Mouse (Mus musculus) spleen, adult 2 months (tissue): ENCODE data around the gene Fhit. TPM values are rescaled to one million over a fixed set of nuclear protein-coding genes. Genes with fewer than 3 reads are reported as not detected.

ENCODE experiments used
- DNase-seq, 2 experiments: peaks; one replicate each; pipeline versions ENCODE4 v3.0.0 to v3.0.0-alpha.2; 2012 to 2021; ENCODE audit warnings: low spot score in 2 of 2, low read depth in 1 of 2
- H3K27ac ChIP-seq: fragments of 200-500 bp; 2 replicates; pipeline ENCODE4 v1.5.1; 2012; ENCODE audit warnings: low read length, inconsistent platforms; ENCODE audit not compliant: insufficient read depth
- H3K27me3 ChIP-seq: fragments of 200-500 bp; 2 replicates; pipeline ENCODE4 v1.6.1; 2012; ENCODE audit warnings: mild to moderate bottlenecking, moderate library complexity, low read length, inconsistent platforms; ENCODE audit not compliant: control insufficient read depth, insufficient read depth
- H3K36me3 ChIP-seq: fragments of 200-500 bp; 2 replicates; pipeline ENCODE4 v1.6.1; 2012; ENCODE audit warnings: mild to moderate bottlenecking, low read length, inconsistent platforms; ENCODE audit not compliant: control insufficient read depth, insufficient read depth
- H3K4me1 ChIP-seq: fragments of 200-500 bp; 2 replicates; pipeline ENCODE4 v1.6.1; 2011; ENCODE audit warnings: inconsistent platforms; ENCODE audit not compliant: control insufficient read depth, insufficient read depth, insufficient read length
- H3K4me3 ChIP-seq: fragments of 200-500 bp; 2 replicates; pipeline ENCODE4 v1.5.1; 2011; ENCODE audit warnings: mild to moderate bottlenecking, inconsistent platforms; ENCODE audit not compliant: insufficient read depth, insufficient read length; ENCODE audit errors: extremely low read depth
- CTCF ChIP-seq: fragments of 200-500 bp; IDR thresholded peaks from 2 replicates; pipeline ENCODE4 v1.5.1; 2011; ENCODE audit warnings: mild to moderate bottlenecking, inconsistent platforms; ENCODE audit not compliant: insufficient read depth, insufficient read length, insufficient replicate concordance; ENCODE audit errors: extremely low read depth
- POLR2A ChIP-seq: fragments of 200-500 bp; IDR thresholded peaks from 2 replicates; pipeline ENCODE4 v1.6.1; 2011; ENCODE audit warnings: low read depth, low read length, inconsistent platforms
- WGBS: fragments of 180-500 bp; shearing (Covaris S2); methylation state at CpG from one replicate; pipeline ENCODE4 v1.1.7; 2018; 5-methylcytosine and 5-hydroxymethylcytosine counted together
- polyA plus RNA-seq: library from polyadenylated mRNA; depleted of rRNA; stranded (reverse); fragments of >200 nt; gene quantifications from 2 replicates; pipeline ENCODE4 v1.2.3, GENCODE M21; 2012

Gene Fhit
- polyA plus RNA-seq, 1 experiment = 2.0 TPM

DNA sequence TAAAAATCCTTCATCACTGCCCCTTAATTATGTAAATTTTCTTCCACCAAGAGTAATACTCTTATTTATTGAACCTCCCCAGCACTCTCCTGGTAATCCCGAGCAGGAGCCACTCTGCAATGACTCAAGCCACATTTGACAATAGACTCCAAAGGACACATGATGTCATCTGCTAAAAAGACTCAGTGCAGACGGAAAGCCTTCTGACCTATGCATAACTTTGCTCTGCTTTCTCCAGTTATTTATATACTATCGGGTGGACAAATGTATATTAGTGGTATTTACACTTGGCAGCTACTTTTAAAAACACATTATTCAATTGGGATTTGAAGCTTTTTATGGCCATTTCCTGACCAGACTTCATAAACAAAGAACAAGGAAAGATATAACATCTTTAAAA lies 304.2 kb downstream of the Fhit start:
- TF ChIP-seq POLR2A = no peak
- TF ChIP-seq CTCF = no peak

GRCm38 (mm10) chr14:10851936-10852335 lies 309.9 kb downstream of the Fhit start:
- H3K4me1 ChIP-seq = no peaks in the 10 kb centered on the region
- TF ChIP-seq CTCF (no peak), POLR2A (no peak)
- WGBS = 81% methylated on average over 1 of the region's 1 CpGs
- H3K27me3 ChIP-seq = no peaks in the 10 kb centered on the region
- H3K4me3 ChIP-seq = no peak overlapping the region
- DNase-seq = no peak
- no peak overlapping the region for H3K27ac ChIP-seq
- no peaks in the 10 kb centered on the region for H3K36me3 ChIP-seq

More for the DNA sequence above, 304.2 kb downstream of the Fhit start:
- 72% methylated on average over 3 of the region's 3 CpGs for WGBS
- Histone ChIP-seq H3K27ac (no peak overlapping the region), H3K4me1 (no peaks in the 10 kb centered on the region), H3K27me3 (no peaks in the 10 kb centered on the region), H3K4me3 (no peak overlapping the region), H3K36me3 (no peaks in the 10 kb centered on the region)
- no peak for DNase-seq

DNA sequence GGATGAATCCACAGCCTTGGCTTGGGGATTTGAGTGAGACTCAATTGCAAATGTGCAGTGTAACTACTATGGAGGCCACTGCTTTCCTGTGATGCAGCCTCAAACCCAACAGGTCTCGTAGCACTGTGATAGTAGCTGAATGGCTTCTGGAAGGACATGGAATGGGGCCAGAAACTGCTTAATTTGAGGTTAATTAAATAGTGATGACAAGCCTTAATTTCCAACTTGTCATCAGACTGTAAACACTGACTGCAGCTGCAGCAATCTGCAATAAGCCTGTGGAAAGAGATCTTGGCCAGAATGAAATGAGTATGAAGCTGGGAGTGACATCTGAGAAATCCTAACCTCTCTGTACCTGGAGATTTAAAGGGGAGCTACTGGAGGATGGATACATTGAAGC lies 325.8 kb downstream of the Fhit start:
- no peaks in the 10 kb centered on the region for H3K27me3 ChIP-seq

GRCm38 (mm10) chr14:10824819-10825218 lies 337.0 kb downstream of the Fhit start:
- TF ChIP-seq CTCF (no peak), POLR2A (no peak)
- Histone ChIP-seq H3K27ac (no peak overlapping the region), H3K4me1 (no peaks in the 10 kb centered on the region), H3K27me3 (no peaks in the 10 kb centered on the region), H3K4me3 (no peak overlapping the region), H3K36me3 (no peaks in the 10 kb centered on the region)
- 87% methylated on average over 4 of the region's 4 CpGs for WGBS
- DNase-seq = no peak

More for the DNA sequence above, 325.8 kb downstream of the Fhit start:
- Histone ChIP-seq H3K4me1 (no peaks in the 10 kb centered on the region), H3K4me3 (no peak overlapping the region), H3K27ac (no peak overlapping the region), H3K36me3 (no peaks in the 10 kb centered on the region)
- WGBS = 90% methylated on average over 1 of the region's 1 CpGs
- DNase-seq = no peak
- TF ChIP-seq CTCF (no peak), POLR2A (no peak)

DNA sequence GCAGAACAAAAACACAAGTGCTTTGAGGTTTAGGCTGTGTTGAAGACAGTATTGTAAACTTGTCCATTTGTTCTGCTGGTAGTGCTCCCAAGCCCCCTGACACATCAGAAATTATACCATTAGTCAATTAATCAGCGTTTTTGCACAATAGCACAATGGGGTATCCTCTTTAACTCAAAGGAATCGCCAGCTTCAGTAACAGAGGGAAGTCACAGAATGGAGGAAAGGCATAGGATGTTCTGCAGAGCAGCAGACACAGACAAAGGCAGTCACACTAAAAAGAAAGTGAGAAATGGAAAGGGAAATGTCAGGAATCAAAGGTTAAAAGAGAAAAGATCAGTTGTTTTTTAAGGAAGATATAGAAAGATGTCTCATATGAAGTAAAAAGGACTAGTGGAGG lies 348.3 kb downstream of the Fhit start:
- Histone ChIP-seq H3K4me1 (no peaks in the 10 kb centered on the region), H3K4me3 (no peak overlapping the region), H3K27ac (no peak overlapping the region), H3K27me3 (no peaks in the 10 kb centered on the region), H3K36me3 (no peaks in the 10 kb centered on the region)
- TF ChIP-seq CTCF = no peak
- TF ChIP-seq POLR2A = no peak
- no peak for DNase-seq
- 45% methylated on average over 2 of the region's 2 CpGs for WGBS

- no peak overlapping the region for H3K4me3 ChIP-seq
- H3K27ac ChIP-seq = no peak overlapping the region
- no peak for DNase-seq
- TF ChIP-seq POLR2A = no peak
- no peak for TF ChIP-seq CTCF
- no peaks in the 10 kb centered on the region for H3K27me3 ChIP-seq
- H3K36me3 ChIP-seq = no peaks in the 10 kb centered on the region
- H3K4me1 ChIP-seq = no peaks in the 10 kb centered on the region
- WGBS = 85% methylated on average over 4 of the region's 4 CpGs
These were observed 363.2 kb downstream of the Fhit start for GRCm38 (mm10) chr14:10798489-10799180.

DNA sequence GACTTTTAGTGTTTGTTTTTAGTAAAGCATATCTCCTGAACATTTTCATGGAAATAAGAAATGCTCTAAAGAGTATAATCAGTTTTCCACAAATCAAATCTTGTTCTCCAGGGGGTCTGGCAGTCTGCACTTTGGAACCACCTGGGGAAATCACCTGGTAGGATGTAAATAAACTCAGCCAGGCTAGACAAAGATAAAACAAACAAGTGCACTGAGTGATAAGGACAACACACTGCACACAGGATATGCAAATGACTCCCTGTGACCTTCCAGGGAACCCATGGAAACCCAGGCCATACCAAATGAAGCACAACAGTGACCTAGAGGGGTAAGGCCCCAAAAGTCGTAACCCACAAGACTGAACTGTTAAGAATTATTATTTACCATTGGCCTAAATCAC lies 364.2 kb downstream of the Fhit start:
- WGBS = 73% methylated on average over 1 of the region's 1 CpGs
- no peak for DNase-seq
- Histone ChIP-seq H3K36me3 (no peaks in the 10 kb centered on the region), H3K27me3 (no peaks in the 10 kb centered on the region), H3K4me3 (no peak overlapping the region), H3K27ac (no peak overlapping the region), H3K4me1 (no peaks in the 10 kb centered on the region)
- TF ChIP-seq CTCF = no peak
- TF ChIP-seq POLR2A = no peak
